Mouse (Mus musculus) neural tube, embryonic 15.5 days (tissue): Measurements from ENCODE around the gene Camta1. TPM values are rescaled to one million over a fixed set of nuclear protein-coding genes. Genes with fewer than 3 reads are reported as not detected.

Source experiments
- ATAC-seq: fragments of 200-750 bp; cut with Nextera tagmentation; 2 replicates; pipeline ENCODE4 v1.8.0; 2017; ENCODE audit warnings: mild to moderate bottlenecking, moderate TSS enrichment, moderate library complexity; ENCODE audit not compliant: low FRiP score
- H3K27ac ChIP-seq: fragments of 300-500 bp; sonication (generic); replicated peaks from 2 replicates; pipeline ENCODE4 v1.5.1; 2015; ENCODE audit warnings: mild to moderate bottlenecking, inconsistent platforms
- H3K27me3 ChIP-seq: fragments of 300-500 bp; sonication (generic); replicated peaks from 2 replicates; pipeline ENCODE4 v1.6.1; 2015; ENCODE audit warnings: inconsistent platforms
- H3K36me3 ChIP-seq: fragments of 300-500 bp; sonication (generic); 2 replicates; pipeline ENCODE4 v1.6.1; 2015; ENCODE audit warnings: inconsistent platforms
- H3K4me1 ChIP-seq: fragments of 300-500 bp; sonication (generic); 2 replicates; pipeline ENCODE4 v1.6.1; 2015; ENCODE audit warnings: inconsistent platforms
- H3K4me2 ChIP-seq: fragments of 300-500 bp; sonication (generic); 2 replicates; pipeline ENCODE4 v1.6.1; 2015; ENCODE audit warnings: inconsistent platforms, mild to moderate bottlenecking, moderate library complexity
- H3K4me3 ChIP-seq: fragments of 300-500 bp; sonication (generic); replicated peaks from 2 replicates; pipeline ENCODE4 v1.5.1; 2015; ENCODE audit warnings: mild to moderate bottlenecking, inconsistent platforms
- H3K9ac ChIP-seq: fragments of 300-500 bp; sonication (generic); replicated peaks from 2 replicates; pipeline ENCODE4 v1.6.1; 2015; ENCODE audit warnings: mild to moderate bottlenecking, inconsistent platforms
- H3K9me3 ChIP-seq: fragments of 300-500 bp; sonication (generic); replicated peaks from 2 replicates; pipeline ENCODE4 v1.6.1; 2016; ENCODE audit warnings: inconsistent platforms
- WGBS: fragments of 180-500 bp; shearing (Covaris S2); methylation state at CpG from one replicate; pipeline ENCODE4 v1.1.7; 2015; ENCODE audit warnings: mixed read lengths; 5-methylcytosine and 5-hydroxymethylcytosine counted together
- polyA plus RNA-seq: library from polyadenylated mRNA; unstranded; fragments of >200 nt; fragmentation: Nextera tagmentation; extraction: Ambion mirVana; gene quantifications from 2 replicates; pipeline ENCODE4 v1.2.1, GENCODE M21; 2015

The Camta1 gene
- polyA plus RNA-seq, 1 experiment from 2014 or later: 161 TPM

GRCm38 (mm10) chr4:151332074-151332849, 529.4 kb downstream of the Camta1 start:
- WGBS: 70% methylated on average over 19 of the region's 19 CpGs
- ATAC-seq: no peak
- peaks cover 21% of the 10 kb centered on the region for H3K4me1 ChIP-seq
- no peak overlapping the region for H3K9ac ChIP-seq
- H3K36me3 ChIP-seq: no peaks in the 10 kb centered on the region
- H3K27ac ChIP-seq: 0 out of 2 replicates have a peak overlapping the region, but pooled peaks have one; percentile 37
- no peak overlapping the region for H3K4me2 ChIP-seq
- no peak overlapping the region for H3K4me3 ChIP-seq
- no peaks in the 10 kb centered on the region for H3K27me3 ChIP-seq
- H3K9me3 ChIP-seq: no peaks in the 10 kb centered on the region

- Histone ChIP-seq H3K4me3 (no peak overlapping the region), H3K9me3 (no peaks in the 10 kb centered on the region), H3K27ac (no peak overlapping the region), H3K27me3 (no peaks in the 10 kb centered on the region), H3K36me3 (no peaks in the 10 kb centered on the region), H3K4me2 (no peak overlapping the region), H3K9ac (no peak overlapping the region), H3K4me1 (peaks cover 26% of the 10 kb centered on the region)
- no peak for ATAC-seq
- 70% methylated on average over 8 of the region's 8 CpGs for WGBS
These were observed 530.7 kb downstream of the Camta1 start for GRCm38 (mm10) chr4:151330983-151331382.

- 71% methylated on average over 6 of the region's 6 CpGs for WGBS
- Histone ChIP-seq H3K4me3 (no peak overlapping the region), H3K36me3 (no peaks in the 10 kb centered on the region), H3K27me3 (no peaks in the 10 kb centered on the region), H3K9me3 (no peaks in the 10 kb centered on the region), H3K4me2 (no peak overlapping the region), H3K27ac (no peak overlapping the region), H3K9ac (no peak overlapping the region), H3K4me1 (peaks cover 15% of the 10 kb centered on the region)
- no peak for ATAC-seq
These were observed 533.6 kb downstream of the Camta1 start for GRCm38 (mm10) chr4:151328071-151328470.

GRCm38 (mm10) chr4:151326971-151327686, 534.5 kb downstream of the Camta1 start:
- H3K4me2 ChIP-seq: no peak overlapping the region
- no peak overlapping the region for H3K9ac ChIP-seq
- no peak for ATAC-seq
- H3K27ac ChIP-seq: peak overlapping the region; percentile 28; the same call in 1 of the 2 replicates
- H3K4me3 ChIP-seq: no peak overlapping the region
- peaks cover 11% of the 10 kb centered on the region for H3K4me1 ChIP-seq
- no peaks in the 10 kb centered on the region for H3K9me3 ChIP-seq
- 77% methylated on average over 8 of the region's 8 CpGs for WGBS
- H3K27me3 ChIP-seq: no peaks in the 10 kb centered on the region
- H3K36me3 ChIP-seq: no peaks in the 10 kb centered on the region

GRCm38 (mm10) chr4:151316428-151316827, 545.2 kb downstream of the Camta1 start:
- no peak overlapping the region for H3K4me3 ChIP-seq
- H3K4me2 ChIP-seq: no peak overlapping the region
- no peaks in the 10 kb centered on the region for H3K27me3 ChIP-seq
- H3K9me3 ChIP-seq: no peaks in the 10 kb centered on the region
- no peaks in the 10 kb centered on the region for H3K36me3 ChIP-seq
- no peak for ATAC-seq
- 79% methylated on average over 10 of the region's 10 CpGs for WGBS
- peaks cover 26% of the 10 kb centered on the region; the same call in 1 of the 2 replicates for H3K4me1 ChIP-seq
- no peak overlapping the region for H3K9ac ChIP-seq
- H3K27ac ChIP-seq: 0 out of 2 replicates have a peak overlapping the region, but pooled peaks have one; percentile 37

GRCm38 (mm10) chr4:151315726-151316125, 546.0 kb downstream of the Camta1 start:
- H3K27me3 ChIP-seq: no peaks in the 10 kb centered on the region
- peaks cover 32% of the 10 kb centered on the region for H3K4me1 ChIP-seq
- H3K9ac ChIP-seq: no peak overlapping the region
- no peaks in the 10 kb centered on the region for H3K36me3 ChIP-seq
- no peaks in the 10 kb centered on the region for H3K9me3 ChIP-seq
- no peak overlapping the region; the same call in 1 of the 2 replicates for H3K27ac ChIP-seq
- no peak for ATAC-seq
- no peak overlapping the region for H3K4me3 ChIP-seq
- H3K4me2 ChIP-seq: no peak overlapping the region
- WGBS: 51% methylated on average over 10 of the region's 10 CpGs

- no peaks in the 10 kb centered on the region for H3K36me3 ChIP-seq
- peak overlapping the region; percentile 60 for H3K27ac ChIP-seq
- no peak for ATAC-seq
- no peak overlapping the region for H3K4me3 ChIP-seq
- H3K4me1 ChIP-seq: peaks cover 39% of the 10 kb centered on the region
- 81% methylated on average over 8 of the region's 8 CpGs for WGBS
- H3K4me2 ChIP-seq: no peak overlapping the region
- H3K27me3 ChIP-seq: no peaks in the 10 kb centered on the region
- no peak overlapping the region for H3K9ac ChIP-seq
- no peaks in the 10 kb centered on the region for H3K9me3 ChIP-seq
These were observed 550.9 kb downstream of the Camta1 start for GRCm38 (mm10) chr4:151310773-151311172.

GRCm38 (mm10) chr4:151310056-151310685, 551.5 kb downstream of the Camta1 start:
- Histone ChIP-seq H3K9me3 (no peaks in the 10 kb centered on the region), H3K9ac (no peak overlapping the region), H3K36me3 (no peaks in the 10 kb centered on the region), H3K4me2 (no peak overlapping the region), H3K4me1 (peaks cover 35% of the 10 kb centered on the region), H3K4me3 (no peak overlapping the region), H3K27me3 (no peaks in the 10 kb centered on the region), H3K27ac (peak overlapping the region; percentile 60)
- WGBS: 42% methylated on average over 12 of the region's 12 CpGs
- ATAC-seq: no peak; the same call in 1 of the 2 replicates

GRCm38 (mm10) chr4:151306890-151307289, 554.8 kb downstream of the Camta1 start:
- 80% methylated on average over 11 of the region's 11 CpGs for WGBS

GRCm38 (mm10) chr4:151306311-151306765, 555.3 kb downstream of the Camta1 start:
- Histone ChIP-seq H3K9ac (no peak overlapping the region), H3K36me3 (no peaks in the 10 kb centered on the region), H3K27me3 (no peaks in the 10 kb centered on the region), H3K9me3 (no peaks in the 10 kb centered on the region), H3K4me1 (peaks cover 50% of the 10 kb centered on the region), H3K27ac (peak overlapping the region; percentile 68), H3K4me2 (no peak overlapping the region), H3K4me3 (no peak overlapping the region)
- no peak for ATAC-seq
- 45% methylated on average over 11 of the region's 11 CpGs for WGBS

More at GRCm38 (mm10) chr4:151306890-151307289, 554.8 kb downstream of the Camta1 start:
- H3K4me1 ChIP-seq: peaks cover 50% of the 10 kb centered on the region
- H3K9me3 ChIP-seq: no peaks in the 10 kb centered on the region
- H3K27me3 ChIP-seq: no peaks in the 10 kb centered on the region
- H3K4me3 ChIP-seq: no peak overlapping the region
- ATAC-seq: no peak
- no peaks in the 10 kb centered on the region for H3K36me3 ChIP-seq
- no peak overlapping the region for H3K4me2 ChIP-seq
- H3K27ac ChIP-seq: peak overlapping the region; percentile 68; the same call in 1 of the 2 replicates
- no peak overlapping the region for H3K9ac ChIP-seq

- Histone ChIP-seq H3K27me3 (no peaks in the 10 kb centered on the region), H3K36me3 (no peaks in the 10 kb centered on the region), H3K4me1 (peaks cover 49% of the 10 kb centered on the region), H3K9me3 (no peaks in the 10 kb centered on the region), H3K27ac (peak overlapping the region; percentile 68; the same call in 1 of the 2 replicates), H3K4me3 (no peak overlapping the region), H3K4me2 (no peak overlapping the region), H3K9ac (no peak overlapping the region)
- no peak for ATAC-seq
- 87% methylated on average over 6 of the region's 6 CpGs for WGBS
These were observed 555.9 kb downstream of the Camta1 start for GRCm38 (mm10) chr4:151305761-151306160.
